Mouse (Mus musculus) forebrain, embryonic 13.5 days (tissue): ENCODE measurements around the gene Slc25a44. TPM values are rescaled to one million over a fixed set of nuclear protein-coding genes. Genes with fewer than 3 reads are reported as not detected.

Source experiments
- ATAC-seq: fragments of 200-750 bp; cut with Nextera tagmentation; 2 replicates; pipeline ENCODE4 v1.8.0; 2017
- H3K27ac ChIP-seq: fragments of 300-500 bp; sonication (generic); 2 replicates; pipeline ENCODE4 v1.5.1; 2015; ENCODE audit warnings: inconsistent platforms, mild to moderate bottlenecking, moderate library complexity
- H3K27me3 ChIP-seq: fragments of 300-500 bp; sonication (generic); 2 replicates; pipeline ENCODE4 v1.6.1; 2015; ENCODE audit warnings: mild to moderate bottlenecking, inconsistent platforms
- H3K36me3 ChIP-seq: fragments of 300-500 bp; sonication (generic); 2 replicates; pipeline ENCODE4 v1.6.1; 2015; ENCODE audit warnings: mild to moderate bottlenecking, inconsistent platforms; ENCODE audit not compliant: poor library complexity, severe bottlenecking
- H3K4me1 ChIP-seq: fragments of 300-500 bp; sonication (generic); 2 replicates; pipeline ENCODE4 v1.6.1; 2015; ENCODE audit warnings: inconsistent platforms
- H3K4me2 ChIP-seq: fragments of 300-500 bp; sonication (generic); 2 replicates; pipeline ENCODE4 v1.6.1; 2015; ENCODE audit warnings: inconsistent platforms, mild to moderate bottlenecking, moderate library complexity
- H3K4me3 ChIP-seq: fragments of 300-500 bp; sonication (generic); 2 replicates; pipeline ENCODE4 v1.5.1; 2015; ENCODE audit warnings: mild to moderate bottlenecking, inconsistent platforms
- H3K9ac ChIP-seq: fragments of 300-500 bp; sonication (generic); 2 replicates; pipeline ENCODE4 v1.6.1; 2015; ENCODE audit warnings: mild to moderate bottlenecking, inconsistent platforms
- H3K9me3 ChIP-seq: fragments of 300-500 bp; sonication (generic); replicated peaks from 2 replicates; pipeline ENCODE4 v1.6.1; 2016; ENCODE audit warnings: inconsistent platforms
- WGBS: fragments of 180-500 bp; shearing (Covaris S2); methylation state at CpG from one replicate; pipeline ENCODE4 v1.1.7; 2015; 5-methylcytosine and 5-hydroxymethylcytosine counted together
- polyA plus RNA-seq: library from polyadenylated mRNA; unstranded; fragments of >200 nt; fragmentation: Nextera tagmentation; extraction: Ambion mirVana; gene quantifications from 2 replicates; pipeline ENCODE4 v1.2.1, GENCODE M21; 2015

Gene Slc25a44
- polyA plus RNA-seq, 1 experiment from 2014 or later = 23.0 TPM

- no peak overlapping the region for H3K27ac ChIP-seq
- no peaks in the 10 kb centered on the region for H3K9me3 ChIP-seq
- H3K27me3 ChIP-seq = no peaks in the 10 kb centered on the region
- peaks cover 26% of the 10 kb centered on the region for H3K4me1 ChIP-seq
- H3K9ac ChIP-seq = no peak overlapping the region
- no peak for ATAC-seq
- peaks cover 8% of the 10 kb centered on the region for H3K36me3 ChIP-seq
- H3K4me3 ChIP-seq = peak overlapping the region; percentile 73; the same call in 1 of the 2 replicates
- WGBS = 88% methylated on average over 10 of the region's 10 CpGs
- H3K4me2 ChIP-seq = no peak overlapping the region
Measured at GRCm38 (mm10) chr3:88425708-88426420, 925 bp upstream of the Slc25a44 start.

GRCm38 (mm10) chr3:88425330-88425689 is 371 bp upstream of the Slc25a44 start:
- Histone ChIP-seq H3K27ac (no peak overlapping the region), H3K9ac (no peak overlapping the region), H3K4me1 (peaks cover 26% of the 10 kb centered on the region), H3K4me2 (peak overlapping the region; percentile 41), H3K36me3 (peaks cover 14% of the 10 kb centered on the region), H3K9me3 (no peaks in the 10 kb centered on the region), H3K27me3 (no peaks in the 10 kb centered on the region), H3K4me3 (peak overlapping the region; percentile 73)
- ATAC-seq = no peak
- 10% methylated on average over 2 of the region's 2 CpGs for WGBS

GRCm38 (mm10) chr3:88422020-88422720 is 2.8 kb downstream of the Slc25a44 start:
- Histone ChIP-seq H3K4me1 (peaks cover 26% of the 10 kb centered on the region), H3K9me3 (no peaks in the 10 kb centered on the region), H3K27ac (no peak overlapping the region), H3K9ac (no peak overlapping the region), H3K4me2 (0 out of 2 replicates have a peak overlapping the region, but pooled peaks have one; percentile 4), H3K4me3 (no peak overlapping the region), H3K27me3 (no peaks in the 10 kb centered on the region), H3K36me3 (peaks cover 44% of the 10 kb centered on the region)
- ATAC-seq = no peak
- 41% methylated on average over 9 of the region's 9 CpGs for WGBS

- Histone ChIP-seq H3K4me1 (peaks cover 26% of the 10 kb centered on the region), H3K9me3 (no peaks in the 10 kb centered on the region), H3K27me3 (no peaks in the 10 kb centered on the region), H3K27ac (no peak overlapping the region), H3K36me3 (peaks cover 58% of the 10 kb centered on the region), H3K4me3 (no peak overlapping the region), H3K9ac (no peak overlapping the region), H3K4me2 (no peak overlapping the region)
- ATAC-seq = no peak
- WGBS = 95% methylated on average over 19 of the region's 19 CpGs
Measured at GRCm38 (mm10) chr3:88420771-88421170, 4.2 kb downstream of the Slc25a44 start.

GRCm38 (mm10) chr3:88418016-88418415 is 6.9 kb downstream of the Slc25a44 start:
- no peak overlapping the region for H3K4me2 ChIP-seq
- no peak for ATAC-seq
- no peak overlapping the region for H3K4me3 ChIP-seq
- WGBS = 87% methylated on average over 6 of the region's 6 CpGs
- peaks cover 85% of the 10 kb centered on the region for H3K36me3 ChIP-seq
- no peaks in the 10 kb centered on the region for H3K27me3 ChIP-seq
- peaks cover 11% of the 10 kb centered on the region; the same call in 1 of the 2 replicates for H3K4me1 ChIP-seq
- no peak overlapping the region for H3K27ac ChIP-seq
- no peak overlapping the region for H3K9ac ChIP-seq
- no peaks in the 10 kb centered on the region for H3K9me3 ChIP-seq

GRCm38 (mm10) chr3:88415668-88416067 is 9.3 kb downstream of the Slc25a44 start:
- Histone ChIP-seq H3K4me2 (no peak overlapping the region), H3K4me3 (no peak overlapping the region), H3K36me3 (peaks cover 93% of the 10 kb centered on the region), H3K9me3 (no peaks in the 10 kb centered on the region), H3K27ac (no peak overlapping the region), H3K4me1 (peaks cover 3% of the 10 kb centered on the region), H3K27me3 (no peaks in the 10 kb centered on the region), H3K9ac (peak overlapping the region; percentile 32; the same call in 1 of the 2 replicates)
- WGBS = 93% methylated on average over 4 of the region's 4 CpGs
- ATAC-seq = no peak

- no peak overlapping the region for H3K4me3 ChIP-seq
- H3K36me3 ChIP-seq = peaks cover 63% of the 10 kb centered on the region
- H3K9ac ChIP-seq = no peak overlapping the region
- no peaks in the 10 kb centered on the region for H3K9me3 ChIP-seq
- H3K4me2 ChIP-seq = no peak overlapping the region
- H3K27ac ChIP-seq = no peak overlapping the region
- 87% methylated on average over 11 of the region's 11 CpGs for WGBS
- ATAC-seq = no peak
- peaks cover 25% of the 10 kb centered on the region for H3K4me1 ChIP-seq
- no peaks in the 10 kb centered on the region for H3K27me3 ChIP-seq
Measured at GRCm38 (mm10) chr3:88412636-88413035, 12.3 kb downstream of the Slc25a44 start.

GRCm38 (mm10) chr3:88411681-88412080 is 13.3 kb downstream of the Slc25a44 start:
- H3K4me1 ChIP-seq = peaks cover 30% of the 10 kb centered on the region
- peaks cover 55% of the 10 kb centered on the region for H3K36me3 ChIP-seq
- no peak overlapping the region for H3K4me3 ChIP-seq
- no peak overlapping the region for H3K4me2 ChIP-seq
- no peak for ATAC-seq
- no peak overlapping the region for H3K9ac ChIP-seq
- WGBS = 93% methylated on average over 4 of the region's 4 CpGs
- H3K27me3 ChIP-seq = no peaks in the 10 kb centered on the region
- H3K27ac ChIP-seq = no peak overlapping the region
- H3K9me3 ChIP-seq = no peaks in the 10 kb centered on the region

GRCm38 (mm10) chr3:88410645-88411031 is 14.3 kb downstream of the Slc25a44 start:
- ATAC-seq = no peak
- Histone ChIP-seq H3K27ac (peak overlapping the region; percentile 61), H3K4me1 (peaks cover 30% of the 10 kb centered on the region), H3K9ac (peak overlapping the region; percentile 93), H3K4me2 (peak overlapping the region; percentile 65), H3K27me3 (no peaks in the 10 kb centered on the region), H3K4me3 (peak overlapping the region; percentile 71), H3K9me3 (no peaks in the 10 kb centered on the region), H3K36me3 (peaks cover 44% of the 10 kb centered on the region)
- WGBS = 25% methylated on average over 7 of the region's 7 CpGs

GRCm38 (mm10) chr3:88409741-88410644 is 14.9 kb downstream of the Slc25a44 start, which contains the start of gene Pmf1:
Pmf1 (minus strand) TSS chr3:88410331.
- peak; percentile 94 for ATAC-seq
- H3K36me3 ChIP-seq = peaks cover 38% of the 10 kb centered on the region
- H3K4me2 ChIP-seq = peak within 1 kb of the TSS; percentile 65
- under 1% methylated on average over 54 of the region's 54 CpGs for WGBS
- H3K9ac ChIP-seq = peak within 1 kb of the TSS; percentile 93
- no peaks in the 10 kb centered on the region for H3K27me3 ChIP-seq
- peak within 1 kb of the TSS; percentile 92 for H3K27ac ChIP-seq
- peaks cover 30% of the 10 kb centered on the region for H3K4me1 ChIP-seq
- peak within 1 kb of the TSS; percentile 71 for H3K4me3 ChIP-seq
- H3K9me3 ChIP-seq = no peaks in the 10 kb centered on the region

- 60% methylated on average over 5 of the region's 5 CpGs for WGBS
- H3K9me3 ChIP-seq = no peaks in the 10 kb centered on the region
- no peak overlapping the region for H3K27ac ChIP-seq
- peak overlapping the region; percentile 65 for H3K4me2 ChIP-seq
- no peaks in the 10 kb centered on the region for H3K27me3 ChIP-seq
- H3K4me1 ChIP-seq = peaks cover 30% of the 10 kb centered on the region
- H3K36me3 ChIP-seq = peaks cover 28% of the 10 kb centered on the region
- H3K4me3 ChIP-seq = peak overlapping the region; percentile 71
- H3K9ac ChIP-seq = peak overlapping the region; percentile 93
- no peak for ATAC-seq
Measured at GRCm38 (mm10) chr3:88408953-88409352, 16.0 kb downstream of the Slc25a44 start.
